Mouse (Mus musculus) A20 (cell line): Measurements from ENCODE around the gene Klf13.

ENCODE experiments used
- DNase-seq: peaks from one replicate; pipeline ENCODE4 v3.0.0-alpha.2; 2011; ENCODE audit warnings: low read depth, low spot score

Klf13 gene

DNA sequence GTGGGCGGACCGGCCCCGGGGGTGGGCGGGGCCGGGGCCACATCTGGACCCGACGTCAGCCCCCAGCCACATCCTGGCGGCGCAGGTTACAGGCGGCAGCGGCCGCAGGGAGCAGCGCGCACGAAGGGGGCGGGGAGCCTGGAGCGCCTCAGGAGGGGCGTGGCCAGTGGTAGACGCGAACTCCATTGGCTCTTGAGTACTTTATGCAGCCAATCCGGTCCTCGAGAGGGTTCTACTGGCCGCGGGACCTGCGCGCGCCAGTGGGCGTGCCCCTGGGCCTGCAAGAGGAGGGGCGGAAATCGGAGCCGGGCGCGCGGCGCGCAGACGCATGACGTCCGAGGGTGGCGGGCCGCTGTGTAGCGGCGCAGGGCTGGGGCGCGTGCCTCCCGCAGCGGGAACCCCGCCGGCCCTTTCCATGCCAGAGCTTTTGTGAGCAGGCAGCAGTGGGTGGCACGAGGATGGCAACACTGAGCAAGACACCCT is at the start of gene Klf13:
Gene Klf13 (minus strand): TSS at position 2 of the 483 bp plus-strand sequence.
- DNase-seq: peak; percentile 99

DNA sequence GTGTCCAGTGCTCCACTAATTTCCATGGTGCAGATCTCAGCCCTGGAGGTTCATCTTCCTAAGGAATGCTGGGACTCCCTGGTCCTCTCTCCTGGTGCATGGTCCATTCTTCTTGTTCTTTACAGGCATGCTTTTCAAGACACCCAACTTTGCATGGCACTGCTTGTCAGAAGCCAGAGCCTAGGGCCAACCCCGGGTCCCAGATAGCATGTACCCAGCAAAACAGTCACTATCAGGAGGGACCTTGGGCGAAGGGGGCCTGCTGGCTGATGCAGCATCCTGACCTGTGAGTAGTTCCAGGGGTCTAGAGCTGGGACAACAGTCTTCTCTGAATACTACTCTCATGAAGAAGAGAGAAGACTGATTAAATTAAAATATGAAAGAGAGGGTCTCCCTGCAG is 49.7 kb upstream of the Klf13 start:
- DNase-seq: no peak

GRCm38 (mm10) chr7:63986407-63987182 is 47.9 kb upstream of the Klf13 start:
- DNase-seq: no peak

GRCm38 (mm10) chr7:63985696-63986406 is 47.1 kb upstream of the Klf13 start:
- DNase-seq: no peak

GRCm38 (mm10) chr7:63985266-63985665 is 46.6 kb upstream of the Klf13 start:
- DNase-seq: no peak

- DNase-seq: no peak
Observed at GRCm38 (mm10) chr7:63984329-63984728, 45.6 kb upstream of the Klf13 start.

DNA sequence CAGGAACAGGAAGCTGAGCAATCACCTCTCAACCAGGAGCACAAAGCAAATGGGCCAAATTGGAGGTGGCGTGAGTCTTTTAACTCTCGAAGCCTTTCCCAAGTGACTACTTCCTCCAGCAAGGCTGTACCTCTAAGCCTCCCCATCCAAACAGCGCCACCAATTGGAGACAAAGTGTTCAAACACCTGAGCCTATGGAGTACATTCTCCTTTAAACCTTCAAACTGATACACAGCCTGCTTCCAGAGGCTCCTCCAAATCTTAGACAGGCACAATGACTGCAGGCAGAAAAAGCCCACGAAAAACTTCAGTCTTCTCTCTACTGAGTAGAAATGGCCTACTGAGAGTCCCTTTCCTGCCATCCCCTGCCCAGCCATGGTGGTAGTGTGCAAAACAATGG is 38.9 kb upstream of the Klf13 start:
- no peak for DNase-seq

DNA sequence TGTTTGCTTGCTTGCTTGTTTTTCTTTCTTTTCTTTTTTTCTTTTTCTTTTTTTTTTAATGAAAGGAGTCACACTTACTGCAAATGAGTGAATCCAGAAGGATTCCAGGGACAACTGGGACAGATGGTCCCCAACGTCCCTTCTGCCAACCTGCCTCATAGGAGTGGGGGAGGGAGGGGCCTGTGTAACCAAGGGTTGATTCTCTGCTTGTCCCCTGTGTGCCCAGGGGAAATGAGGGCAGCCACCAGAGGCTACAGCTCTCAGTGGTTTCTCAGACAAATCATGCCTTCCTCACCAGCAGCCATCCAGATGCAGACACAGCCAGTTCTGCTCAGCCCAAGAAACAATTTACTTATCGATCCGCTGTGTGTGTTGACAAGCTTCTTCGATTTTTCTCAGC is 32.3 kb upstream of the Klf13 start:
- DNase-seq: no peak

DNA sequence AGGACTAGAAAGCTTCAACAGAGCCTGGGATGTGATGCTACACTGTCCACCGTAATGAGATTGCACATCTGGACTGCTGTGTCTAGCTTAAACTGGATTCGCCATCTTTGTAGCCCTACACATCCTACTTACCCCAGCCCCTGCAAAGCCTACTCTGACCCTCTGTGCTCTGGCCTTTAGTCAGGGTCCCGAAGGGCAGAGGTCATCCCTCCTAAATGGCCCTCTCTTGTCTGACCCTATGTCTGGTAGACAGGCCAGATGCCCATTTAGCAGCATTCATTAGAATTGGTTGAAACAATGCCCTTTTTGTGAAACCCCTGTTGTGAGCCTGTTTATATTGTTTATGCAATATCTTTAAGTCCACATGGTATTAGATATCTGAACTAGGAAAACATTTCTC is 31.2 kb upstream of the Klf13 start:
- no peak for DNase-seq

DNA sequence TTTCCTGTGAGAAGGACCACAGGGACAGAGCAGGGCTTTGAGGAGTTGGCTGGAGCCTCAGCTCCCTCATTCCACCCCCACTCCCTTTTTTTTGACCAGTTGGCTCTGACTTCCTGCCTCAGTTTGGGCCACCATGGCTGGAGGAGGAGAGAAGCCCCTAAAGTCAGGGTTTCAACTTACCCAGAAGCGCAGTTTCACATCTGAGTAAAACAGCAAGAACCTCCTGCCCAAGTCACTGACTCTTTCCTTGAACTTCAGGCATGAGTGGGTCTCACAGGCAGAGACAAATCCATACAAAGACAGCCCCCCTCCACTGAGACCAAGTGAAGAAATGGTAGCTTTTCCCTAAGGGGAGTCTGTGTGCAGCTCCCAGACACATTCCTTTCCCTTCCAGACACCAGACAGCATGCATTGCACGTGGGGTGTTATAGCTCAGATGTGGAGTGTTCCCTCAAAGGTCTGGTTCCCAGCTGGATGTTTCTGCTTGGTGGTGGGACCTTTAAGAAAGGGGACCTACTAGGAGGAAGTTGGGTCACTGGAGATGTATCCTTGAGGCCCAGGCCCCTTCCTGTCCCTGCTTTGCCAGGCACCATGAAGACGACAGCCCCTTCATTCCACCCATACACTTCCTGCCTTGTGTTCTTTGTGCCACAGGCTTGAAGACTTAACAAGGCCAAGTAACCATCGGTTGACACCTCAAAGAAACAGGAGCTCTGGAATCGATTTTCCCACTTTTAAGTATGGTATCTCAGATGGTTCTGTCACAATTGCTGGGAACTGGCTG is 27.1 kb upstream of the Klf13 start:
- no peak for DNase-seq

GRCm38 (mm10) chr7:63965135-63965534 is 26.4 kb upstream of the Klf13 start:
- DNase-seq: no peak

DNA sequence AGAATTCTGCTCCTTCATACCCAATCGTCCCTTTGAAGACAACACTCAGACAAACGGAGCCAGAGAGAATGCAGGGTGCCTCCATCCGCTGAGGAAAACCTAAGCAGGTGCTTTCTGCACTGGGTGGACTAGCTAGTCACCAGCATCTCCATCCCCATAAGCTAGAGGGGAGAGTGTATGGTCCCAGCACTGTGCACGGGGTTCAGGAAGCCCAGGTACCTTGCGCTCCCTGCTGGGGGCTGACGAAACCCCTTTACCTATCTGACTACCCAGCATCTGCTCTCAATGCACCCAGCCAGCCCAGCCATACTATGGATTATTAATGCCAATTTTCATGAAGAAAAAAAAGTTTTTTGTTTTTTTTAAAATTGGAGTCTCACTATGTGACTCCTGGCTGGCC is 25.4 kb upstream of the Klf13 start:
- no peak for DNase-seq

DNA sequence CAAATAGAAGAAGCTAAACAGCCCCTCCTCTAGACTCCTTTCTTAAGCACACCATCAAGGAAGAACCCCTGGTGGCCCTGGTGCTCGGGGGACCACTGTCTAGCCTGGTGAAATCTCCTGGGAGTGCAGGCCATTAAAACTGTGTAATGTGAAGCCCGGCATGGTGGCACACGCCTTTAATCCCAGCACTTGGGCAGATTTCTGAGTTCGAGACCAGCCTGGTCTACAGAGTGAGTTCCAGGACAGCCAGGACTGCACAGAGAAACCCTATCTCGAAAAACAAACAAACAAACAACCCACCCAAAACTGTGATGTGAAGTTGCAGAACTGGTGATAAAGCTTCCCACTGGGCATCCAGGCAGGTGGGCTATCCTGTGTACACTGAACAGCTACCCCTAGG is 24.9 kb upstream of the Klf13 start:
- no peak for DNase-seq

- no peak for DNase-seq
Observed at GRCm38 (mm10) chr7:63957872-63958640, 19.3 kb upstream of the Klf13 start.

- DNase-seq: no peak
Observed at GRCm38 (mm10) chr7:63956981-63957713, 18.4 kb upstream of the Klf13 start.

- DNase-seq: no peak
Observed at GRCm38 (mm10) chr7:63956138-63956823, 17.6 kb upstream of the Klf13 start.

- no peak for DNase-seq
Observed at GRCm38 (mm10) chr7:63955440-63955839, 16.7 kb upstream of the Klf13 start.

GRCm38 (mm10) chr7:63952077-63952898 is 13.6 kb upstream of the Klf13 start:
- no peak for DNase-seq

GRCm38 (mm10) chr7:63950931-63951607 is 12.4 kb upstream of the Klf13 start:
- DNase-seq: no peak
